Comparison of ENCODE assay signal across 13 mouse cellular contexts in the genomic region with DNA sequence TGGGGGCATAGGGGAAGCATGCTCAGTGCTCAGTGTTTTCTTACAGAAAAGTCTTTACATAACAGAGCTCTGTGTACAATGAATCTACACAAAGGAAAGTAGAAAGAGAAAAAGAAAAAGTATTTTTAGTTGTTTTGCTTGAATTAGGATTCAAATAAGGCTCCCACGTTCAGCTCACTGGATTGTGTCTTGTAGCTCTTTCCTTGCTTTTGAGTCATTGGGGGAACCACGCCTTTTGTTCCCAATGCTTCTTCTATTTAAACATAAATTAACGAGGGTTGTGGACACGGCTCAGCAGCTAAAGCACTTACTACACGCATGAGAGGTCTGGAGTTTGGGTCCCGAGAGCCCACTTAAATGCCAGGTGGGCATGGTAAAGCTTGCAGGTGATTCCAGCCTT. TPM values are rescaled to one million over a fixed set of nuclear protein-coding genes. Genes with fewer than 3 reads are reported as not detected.
"Had no signal": no experiment of that assay in that cellular context is flagged by ENCODE, and none has a peak within 500 bp of the region (broad histone marks: within the 10 kb centered on the region; RNA-seq: fewer than 3 reads in every experiment).

No protein-coding gene starts in this region.

- DNase-seq: retina, postnatal 1 day; right cerebral cortex, adult 18-20 months; right cerebral cortex, postnatal 14 days; right cerebral cortex, postnatal 25 days; right cerebral cortex, postnatal 4 days; spleen, adult 18-20 months; thymus, adult 18-20 months; thymus, adult 2 months; thymus, postnatal 14 days; thymus, postnatal 25 days; thymus, postnatal 36 days; thymus, postnatal 4 days had no signal

RNA-seq across cellular contexts. Expression of a gene that starts 48.3 kb away (rescaled TPM):
- total RNA-seq: neutrophil, adult 5-6 weeks had no signal
